Mouse (Mus musculus) urinary bladder, postnatal 10 days (tissue): Measurements from ENCODE around the gene Sugp2.

Experiments
- DNase-seq: peaks from one replicate; pipeline ENCODE4 v3.0.0; 2022; ENCODE audit warnings: low spot score

The Sugp2 gene

GRCm38 (mm10) chr8:70220911-70221310, 13.1 kb upstream of the Sugp2 start:
- no peak for DNase-seq

- no peak for DNase-seq
Observed at GRCm38 (mm10) chr8:70222041-70222440, 12.0 kb upstream of the Sugp2 start.

- DNase-seq: no peak
Observed at GRCm38 (mm10) chr8:70223341-70223740, 10.7 kb upstream of the Sugp2 start.

GRCm38 (mm10) chr8:70227997-70228396, 6.0 kb upstream of the Sugp2 start:
- DNase-seq: no peak

GRCm38 (mm10) chr8:70230837-70231236, 3.2 kb upstream of the Sugp2 start:
- no peak for DNase-seq

- no peak for DNase-seq
Observed at GRCm38 (mm10) chr8:70233606-70234005, 420 bp upstream of the Sugp2 start.

- no peak for DNase-seq
Observed at GRCm38 (mm10) chr8:70234781-70235128, 729 bp downstream of the Sugp2 start.

- no peak for DNase-seq
Observed at GRCm38 (mm10) chr8:70237842-70238241, 3.8 kb downstream of the Sugp2 start.

- DNase-seq: no peak
Observed at GRCm38 (mm10) chr8:70240642-70241041, 6.6 kb downstream of the Sugp2 start.

- DNase-seq: no peak
Observed at GRCm38 (mm10) chr8:70246622-70247021, 12.6 kb downstream of the Sugp2 start.

- DNase-seq: no peak
Observed at GRCm38 (mm10) chr8:70247841-70248240, 13.8 kb downstream of the Sugp2 start.

- DNase-seq: no peak
Observed at GRCm38 (mm10) chr8:70254628-70255027, 20.6 kb downstream of the Sugp2 start.

GRCm38 (mm10) chr8:70257456-70257855, 23.4 kb downstream of the Sugp2 start:
- DNase-seq: no peak

- DNase-seq: no peak
Observed at GRCm38 (mm10) chr8:70258600-70258999, 24.6 kb downstream of the Sugp2 start.

- no peak for DNase-seq
Observed at GRCm38 (mm10) chr8:70259043-70259442, 25.0 kb downstream of the Sugp2 start.

- no peak for DNase-seq
Observed at GRCm38 (mm10) chr8:70267674-70268073, 33.6 kb downstream of the Sugp2 start.

GRCm38 (mm10) chr8:70268311-70268710, 34.3 kb downstream of the Sugp2 start:
- no peak for DNase-seq

- DNase-seq: no peak
Observed at GRCm38 (mm10) chr8:70268799-70269565, 35.0 kb downstream of the Sugp2 start.

- no peak for DNase-seq
Observed at GRCm38 (mm10) chr8:70272949-70273348, 38.9 kb downstream of the Sugp2 start.

GRCm38 (mm10) chr8:70274350-70274749, 40.3 kb downstream of the Sugp2 start:
- DNase-seq: no peak

GRCm38 (mm10) chr8:70276476-70276875, 42.5 kb downstream of the Sugp2 start:
- no peak for DNase-seq

- no peak for DNase-seq
Observed at GRCm38 (mm10) chr8:70278175-70278574, 44.1 kb downstream of the Sugp2 start.

- no peak for DNase-seq
Observed at GRCm38 (mm10) chr8:70279266-70279665, 45.2 kb downstream of the Sugp2 start.

- DNase-seq: no peak
Observed at GRCm38 (mm10) chr8:70281001-70281400, 47.0 kb downstream of the Sugp2 start.
